Mouse (Mus musculus) B cell, adult 2 months (primary cell): ENCODE data around the gene Heatr5b.
A peak's percentile ranks its signal among the peaks of the same experiment; 100 is the strongest.

Source experiments
- DNase-seq, 2 experiments: peaks; one replicate each; pipeline ENCODE4 v3.0.0; 2022

The Heatr5b gene

GRCm38 (mm10) chr17:78834856-78835835 lies at the start of gene Heatr5b, which contains the start of gene Gpatch11:
Gene Heatr5b, minus strand, starts transcription at chr17:78835364.
Gene Gpatch11, plus strand, starts transcription at chr17:78835567.
- peak; percentile 93 for DNase-seq

- DNase-seq: no peak
Measured at GRCm38 (mm10) chr17:78883291-78883690, 48.1 kb upstream of the Heatr5b start.

GRCm38 (mm10) chr17:78882401-78883112 lies 47.4 kb upstream of the Heatr5b start, which contains the start of gene Eif2ak2:
Gene Eif2ak2, minus strand, starts transcription at chr17:78882573.
- DNase-seq: peak; percentile 58 to 66

DNA sequence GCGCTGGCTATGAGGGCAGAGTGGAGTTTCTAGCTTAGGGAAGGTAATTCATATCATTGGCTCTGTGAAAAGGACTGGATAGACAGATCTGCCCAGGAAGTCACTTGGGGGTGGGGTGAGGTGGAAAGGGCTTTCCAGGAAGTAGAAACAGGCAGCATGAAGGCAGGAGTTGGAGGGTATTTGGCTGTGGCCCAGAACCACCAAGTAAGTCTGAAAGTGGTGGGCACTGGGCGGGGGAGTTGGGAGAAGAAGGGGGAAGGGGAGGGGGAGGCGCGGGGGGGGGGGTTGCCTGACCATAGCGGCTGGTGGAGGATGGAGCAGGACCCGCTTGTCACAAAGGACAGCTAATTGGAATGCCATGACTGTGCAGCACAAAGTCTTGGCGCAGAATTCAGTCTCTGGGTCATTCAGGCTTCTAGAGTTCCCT lies 46.7 kb upstream of the Heatr5b start:
- peak; percentile 8 to 28 for DNase-seq

DNA sequence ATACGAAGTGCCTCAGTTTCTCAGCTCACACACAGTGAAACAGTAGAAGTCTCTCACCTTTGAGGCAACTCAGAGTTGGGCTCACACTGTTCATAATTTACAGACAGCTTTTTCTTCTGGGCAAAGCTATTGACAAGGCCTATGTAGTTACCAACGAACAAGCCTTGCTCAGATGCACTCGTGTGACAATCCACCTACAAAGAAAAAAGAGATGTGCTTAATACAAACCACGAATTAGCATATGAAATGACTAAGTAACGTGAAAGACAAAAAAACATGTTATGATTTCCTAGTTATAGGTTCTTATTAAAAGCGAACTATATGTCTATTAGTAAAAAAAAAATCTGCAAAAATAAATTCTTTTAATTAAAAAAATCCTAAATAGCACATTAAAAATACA lies 38.7 kb upstream of the Heatr5b start:
- no peak for DNase-seq

GRCm38 (mm10) chr17:78856243-78856642 lies 21.1 kb upstream of the Heatr5b start:
- DNase-seq: no peak

DNA sequence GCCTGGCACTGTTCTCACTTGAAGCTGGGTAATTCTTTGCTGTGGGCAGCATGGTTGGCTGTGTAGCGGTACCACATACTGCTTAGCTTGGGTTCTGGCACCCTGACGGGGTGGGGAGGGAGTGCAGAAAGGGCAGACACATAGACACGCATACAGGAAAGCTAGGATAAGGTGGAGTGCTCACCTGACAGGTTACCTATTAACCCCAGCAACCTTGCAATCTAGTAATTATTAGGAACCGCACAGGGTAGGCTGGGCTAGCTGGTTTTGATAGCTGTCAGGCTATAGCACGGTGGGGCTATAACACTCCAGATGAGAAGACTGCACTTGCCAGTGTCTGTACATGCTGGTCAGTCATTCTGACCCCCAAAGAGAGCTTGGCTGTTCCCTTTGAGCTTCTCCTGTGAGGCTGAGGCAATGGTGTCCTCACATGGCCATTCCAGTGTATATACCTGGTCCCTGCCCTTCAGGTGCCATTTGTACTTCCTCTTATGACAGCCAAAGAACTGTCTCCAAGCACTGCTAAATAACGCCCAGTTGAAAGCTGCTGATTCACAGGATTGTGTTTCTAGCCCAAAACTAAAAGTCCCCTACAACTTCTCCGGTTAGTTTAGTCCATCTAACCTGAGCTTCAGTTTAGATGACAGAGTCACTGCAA lies 7.2 kb upstream of the Heatr5b start:
- DNase-seq: no peak

DNA sequence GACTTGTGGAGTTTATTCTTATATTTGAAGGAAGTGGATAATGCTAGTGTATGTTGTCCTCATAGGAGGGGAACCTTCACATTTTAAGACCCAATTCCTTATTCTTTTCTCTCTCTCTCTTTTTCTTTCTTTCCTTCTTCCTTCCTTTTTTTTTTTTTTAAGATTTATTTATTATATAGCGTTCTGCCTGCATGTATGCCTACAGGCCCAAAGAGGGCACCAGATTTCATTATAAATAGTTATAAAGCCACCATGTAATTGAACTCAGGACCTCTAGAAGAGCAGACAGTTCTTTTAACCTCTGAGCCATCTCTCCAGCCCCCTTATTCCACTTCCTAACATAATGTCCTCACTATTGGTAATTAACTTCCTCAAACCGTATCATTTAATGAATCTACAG lies 892 bp upstream of the Heatr5b start:
- DNase-seq: peak in 1 of 2 experiments; percentile 8

GRCm38 (mm10) chr17:78824346-78824745 lies 10.8 kb downstream of the Heatr5b start:
- DNase-seq: no peak

- DNase-seq: no peak
Measured at GRCm38 (mm10) chr17:78809582-78809981, 25.6 kb downstream of the Heatr5b start.

DNA sequence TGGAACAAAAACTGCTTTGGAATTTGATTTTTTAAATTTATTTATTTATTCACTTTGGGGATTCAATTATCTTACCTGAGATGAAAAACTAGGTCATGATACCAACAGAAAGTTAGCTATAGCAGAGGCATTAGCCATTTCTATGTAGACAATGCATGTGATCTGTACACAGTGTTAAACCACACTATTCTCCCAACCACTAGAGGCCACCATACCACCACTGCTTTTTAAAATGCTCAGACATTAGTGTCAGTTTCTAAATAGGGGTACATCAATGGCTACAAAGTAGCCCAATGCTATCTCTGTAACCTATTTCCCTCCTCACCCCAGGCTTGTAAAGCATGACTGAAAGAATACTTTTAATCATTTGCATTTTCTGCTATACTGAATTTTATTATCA lies 26.1 kb downstream of the Heatr5b start:
- peak; percentile 10 to 26 for DNase-seq

GRCm38 (mm10) chr17:78797222-78797621 lies 37.9 kb downstream of the Heatr5b start:
- DNase-seq: no peak

DNA sequence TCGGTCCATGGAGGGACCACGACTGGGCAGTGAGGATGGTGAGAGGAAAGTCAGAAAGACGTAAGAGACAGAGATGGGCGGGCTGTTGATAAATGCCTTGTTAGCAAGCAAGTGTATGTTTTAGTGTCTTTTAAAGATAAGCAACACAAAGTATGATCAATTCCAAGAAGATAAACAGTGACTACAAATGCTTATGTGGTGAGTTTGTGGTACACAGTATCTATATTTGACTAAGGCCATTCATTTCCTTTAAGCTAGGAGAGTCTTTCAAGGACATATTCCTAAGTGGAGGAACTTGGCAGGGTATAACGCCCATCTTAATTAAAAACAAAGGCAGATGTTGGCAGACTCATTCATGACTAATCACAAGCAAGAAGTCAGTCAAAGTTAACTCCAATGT lies 40.8 kb downstream of the Heatr5b start:
- DNase-seq: no peak

DNA sequence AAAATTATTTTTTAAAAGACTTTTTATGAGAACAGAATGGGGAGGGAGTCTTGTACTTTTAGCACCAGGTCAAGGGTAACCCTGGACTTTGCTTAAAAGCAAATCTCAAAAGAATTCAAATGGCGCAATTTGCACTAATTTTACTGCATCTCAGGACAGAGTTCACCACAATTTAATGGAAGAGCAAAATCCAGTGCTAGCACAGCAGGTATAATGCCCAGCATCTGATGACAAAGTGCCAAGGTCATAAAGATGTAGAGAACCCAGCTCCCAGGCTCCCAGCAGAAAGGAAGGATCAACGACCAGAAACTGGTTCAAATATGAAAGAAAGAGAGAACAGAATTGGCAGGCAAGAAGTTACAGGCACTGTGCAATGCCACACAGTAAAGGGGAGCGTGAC lies 43.0 kb downstream of the Heatr5b start:
- no peak for DNase-seq

- DNase-seq: no peak
Measured at GRCm38 (mm10) chr17:78791690-78792070, 43.5 kb downstream of the Heatr5b start.

DNA sequence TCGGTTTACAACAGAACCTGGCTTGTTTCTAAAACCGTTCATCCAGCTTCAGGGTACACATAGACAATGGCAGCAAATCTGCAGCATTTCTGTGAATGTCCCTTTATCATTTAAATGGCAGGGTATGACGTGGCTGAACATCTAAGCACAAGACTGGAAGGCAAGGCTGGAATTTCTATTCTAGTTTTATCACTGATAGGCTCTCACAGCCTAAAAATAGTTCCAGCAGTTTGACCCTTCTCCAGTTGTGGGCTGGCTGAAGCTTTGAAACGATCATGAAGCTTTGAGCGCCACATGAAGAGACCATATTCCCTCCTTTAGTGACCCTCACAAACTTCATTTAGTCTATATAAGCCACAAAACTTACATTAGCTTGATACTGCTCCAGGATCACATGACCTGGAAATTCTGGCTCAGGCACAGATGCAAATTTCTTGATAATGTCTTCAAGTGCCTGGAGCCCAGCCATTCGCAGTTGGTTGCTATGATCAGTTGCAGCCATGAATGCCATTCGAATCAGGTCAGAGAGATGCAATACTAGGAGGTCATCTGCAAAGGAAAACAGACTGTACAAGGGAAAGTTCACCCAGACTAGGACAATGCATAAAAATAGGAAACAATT lies 44.0 kb downstream of the Heatr5b start:
- no peak for DNase-seq

DNA sequence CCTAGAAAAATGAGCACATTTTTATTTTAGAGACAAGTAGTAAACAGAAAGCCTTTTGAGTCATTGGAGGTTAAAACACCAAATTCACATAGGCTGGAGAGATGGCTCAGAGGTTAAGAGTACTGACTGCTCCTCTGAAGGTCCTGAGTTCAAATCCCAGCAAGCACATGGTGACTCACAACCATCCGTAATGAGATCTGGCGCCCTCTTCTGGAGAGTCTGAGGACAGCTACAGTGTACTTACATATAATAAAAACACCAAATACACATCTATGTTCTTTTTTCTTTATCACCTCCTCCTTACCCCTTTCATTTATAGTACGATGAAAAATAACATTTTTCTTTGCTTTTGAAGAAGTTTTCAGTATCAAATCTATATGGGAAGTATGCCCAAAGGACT lies 46.9 kb downstream of the Heatr5b start:
- peak; percentile 28 to 31 for DNase-seq

- DNase-seq: no peak
Measured at GRCm38 (mm10) chr17:78778765-78779164, 56.4 kb downstream of the Heatr5b start.

GRCm38 (mm10) chr17:78772317-78772716 lies 62.8 kb downstream of the Heatr5b start:
- no peak for DNase-seq

DNA sequence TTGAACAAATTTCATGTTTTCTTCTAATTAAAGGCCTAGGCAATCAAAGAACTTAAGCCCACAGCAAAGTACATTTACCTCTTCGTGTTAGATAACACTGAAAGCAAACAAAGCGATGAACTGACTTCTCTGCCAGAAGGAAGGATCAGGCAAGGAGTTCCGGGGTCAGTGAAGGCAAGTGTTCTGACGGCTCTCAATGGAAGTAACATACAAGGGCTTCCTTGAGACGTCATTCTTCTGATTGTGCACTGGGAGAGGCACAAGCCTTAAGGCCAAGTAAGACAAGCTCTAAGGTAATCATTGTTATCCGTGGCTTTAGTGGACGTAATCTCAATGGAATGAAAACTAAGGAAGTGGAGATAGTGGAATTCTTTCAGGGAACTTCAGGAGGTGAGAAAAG lies 64.2 kb downstream of the Heatr5b start:
- no peak for DNase-seq

GRCm38 (mm10) chr17:78769341-78769740 lies 65.8 kb downstream of the Heatr5b start:
- DNase-seq: no peak

DNA sequence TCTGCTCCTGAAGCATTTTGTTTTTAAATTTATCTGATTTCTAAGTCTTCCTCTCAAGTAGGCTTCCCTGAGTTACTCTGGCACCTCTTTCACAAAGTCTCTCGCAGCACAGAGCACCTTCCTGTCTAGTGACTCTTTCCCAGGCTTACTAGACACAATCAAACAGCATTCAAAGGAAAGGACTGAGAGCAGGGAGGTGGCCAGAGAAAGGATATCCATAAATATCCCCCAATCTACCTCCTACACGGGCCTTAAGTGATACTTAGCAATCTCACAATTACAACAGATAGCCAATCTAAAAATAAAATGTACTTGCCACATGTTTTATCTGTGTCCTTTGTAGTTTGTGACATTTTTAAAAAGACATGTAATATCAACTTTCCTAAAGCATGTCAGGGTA lies 66.2 kb downstream of the Heatr5b start:
- DNase-seq: no peak

- no peak for DNase-seq
Measured at GRCm38 (mm10) chr17:78767546-78767945, 67.6 kb downstream of the Heatr5b start.
